Comparison of ENCODE assay signal across 28 mouse cellular contexts in the genomic region with DNA sequence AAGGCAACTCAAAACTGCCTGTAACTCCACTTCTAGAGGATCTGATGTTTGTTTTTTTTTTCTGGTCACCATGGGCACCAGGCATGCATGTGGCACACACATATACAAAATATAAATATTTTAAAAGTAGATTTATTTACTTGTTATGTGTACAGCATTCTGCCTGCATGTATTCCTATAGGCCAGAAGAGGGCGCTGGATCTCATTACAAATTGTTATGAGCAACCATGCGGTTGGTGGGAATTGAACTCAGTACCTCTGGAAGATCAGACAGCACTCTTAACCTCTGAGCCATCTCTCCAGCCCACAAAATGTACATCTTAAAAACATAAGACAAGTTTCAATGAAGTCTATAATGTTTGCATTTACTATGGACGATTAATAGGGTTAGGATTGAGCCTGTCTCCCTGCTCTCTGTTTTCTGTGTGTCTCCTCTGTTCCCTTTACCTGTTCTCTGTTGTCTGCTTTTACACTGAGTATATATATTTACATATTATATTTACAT. TPM values are rescaled to one million over a fixed set of nuclear protein-coding genes. Genes with fewer than 3 reads are reported as not detected.
A peak's percentile ranks its signal among the peaks of the same experiment; 100 is the strongest.
DNase-seq lines count a peak whose midpoint lies in the region; ATAC-seq and TF ChIP-seq lines count a peak whose summit lies in the region.
"Had no signal": no experiment of that assay in that cellular context is flagged by ENCODE, and none has a peak within 500 bp of the region (broad histone marks: within the 10 kb centered on the region; RNA-seq: fewer than 3 reads in every experiment).

No protein-coding gene starts in this region.

- no peaks in the 10 kb centered on the region for H3K27me3 ChIP-seq in forebrain, postnatal 0 days (ENCODE audit: insufficient read depth, low read length)
- H3K27me3 ChIP-seq in forebrain, embryonic 10.5 days (ENCODE audit: poor library complexity, severe bottlenecking): peaks cover 11% of the 10 kb centered on the region
- H3K27me3 ChIP-seq in midbrain, postnatal 0 days (ENCODE audit: insufficient read depth, low read length): no peaks in the 10 kb centered on the region
- H3K27me3 ChIP-seq in midbrain, embryonic 10.5 days (ENCODE audit: low read depth, poor library complexity, severe bottlenecking): peaks cover 11% of the 10 kb centered on the region
- no peaks in the 10 kb centered on the region for H3K27me3 ChIP-seq in stomach, postnatal 0 days (ENCODE audit: control insufficient read depth, insufficient read depth, low read length)
- H3K27me3 ChIP-seq: megakaryocyte, embryonic 14.5 days; stomach, embryonic 15.5 days had no signal

- no peaks in the 10 kb centered on the region for H3K9me3 ChIP-seq in forebrain, postnatal 0 days (ENCODE audit: low read length)
- H3K9me3 ChIP-seq in forebrain, embryonic 10.5 days: no peaks in the 10 kb centered on the region
- no peaks in the 10 kb centered on the region for H3K9me3 ChIP-seq in midbrain, postnatal 0 days (ENCODE audit: low read length)
- no peaks in the 10 kb centered on the region for H3K9me3 ChIP-seq in midbrain, embryonic 10.5 days (replicated peaks)
- no peaks in the 10 kb centered on the region for H3K9me3 ChIP-seq in stomach, postnatal 0 days (ENCODE audit: control insufficient read depth, low read length)
- H3K9me3 ChIP-seq: forebrain, embryonic 12.5 days; hindbrain, embryonic 12.5 days; neural tube, embryonic 13.5 days; stomach, embryonic 15.5 days had no signal

- no peaks in the 10 kb centered on the region for H3K36me3 ChIP-seq in forebrain, postnatal 0 days (ENCODE audit: insufficient read depth)
- H3K36me3 ChIP-seq in forebrain, embryonic 10.5 days (replicated peaks): no peaks in the 10 kb centered on the region
- no peaks in the 10 kb centered on the region for H3K36me3 ChIP-seq in midbrain, postnatal 0 days (ENCODE audit: insufficient read depth, low read length)
- no peaks in the 10 kb centered on the region for H3K36me3 ChIP-seq in midbrain, embryonic 10.5 days
- H3K36me3 ChIP-seq in stomach, postnatal 0 days (ENCODE audit: control insufficient read depth, insufficient read depth, low read length): no peaks in the 10 kb centered on the region
- H3K36me3 ChIP-seq: forebrain, embryonic 12.5 days; hindbrain, embryonic 12.5 days; neural tube, embryonic 13.5 days; stomach, embryonic 15.5 days had no signal

- no peaks in the 10 kb centered on the region for H3K4me1 ChIP-seq in forebrain, postnatal 0 days (ENCODE audit: insufficient read depth)
- peaks cover 4% of the 10 kb centered on the region for H3K4me1 ChIP-seq in forebrain, embryonic 10.5 days
- peaks cover 2% of the 10 kb centered on the region; the same call in 1 of the 2 replicates for H3K4me1 ChIP-seq in midbrain, postnatal 0 days (ENCODE audit: insufficient read depth, low read length)
- H3K4me1 ChIP-seq in midbrain, embryonic 10.5 days: peaks cover 4% of the 10 kb centered on the region
- peaks cover 2% of the 10 kb centered on the region; the same call in 1 of the 2 replicates for H3K4me1 ChIP-seq in stomach, postnatal 0 days (replicated peaks; ENCODE audit: control insufficient read depth, insufficient read depth)

- H3K27ac ChIP-seq in forebrain, postnatal 0 days (ENCODE audit: low read depth, low read length): no peak overlapping the region
- H3K27ac ChIP-seq in forebrain, embryonic 10.5 days: no peak overlapping the region
- no peak overlapping the region for H3K27ac ChIP-seq in layer of hippocampus, adult 2 months
- no peak overlapping the region for H3K27ac ChIP-seq in midbrain, postnatal 0 days (ENCODE audit: low read depth, low read length)
- no peak overlapping the region for H3K27ac ChIP-seq in midbrain, embryonic 10.5 days (replicated peaks)
- no peak overlapping the region for H3K27ac ChIP-seq in stomach, postnatal 0 days (replicated peaks)
- H3K27ac ChIP-seq: forebrain, embryonic 12.5 days; hindbrain, embryonic 12.5 days; neural tube, embryonic 13.5 days; stomach, embryonic 15.5 days had no signal

- DNase-seq in forebrain, postnatal 0 days: no peak
- DNase-seq in forebrain, embryonic 10.5 days (ENCODE audit: extremely low spot score, low spot score): no peak
- DNase-seq in layer of hippocampus, adult 2 months (ENCODE audit: low spot score in 2 of 2): no peak
- no peak for DNase-seq in layer of hippocampus, adult 8-10 months (ENCODE audit: low spot score in 2 of 2)
- DNase-seq in midbrain, postnatal 0 days (ENCODE audit: low spot score): no peak
- no peak for DNase-seq in midbrain, embryonic 10.5 days (ENCODE audit: low spot score)
- no peak for DNase-seq in stomach, postnatal 0 days (ENCODE audit: low spot score)
- DNase-seq in right cerebral cortex, postnatal 14 days: no peak
- DNase-seq: adrenal gland, adult 2 months; cerebellum, adult 11-12 months; cerebellum, postnatal 10 days; heart, postnatal 10 days; kidney, adult 8-10 months; kidney, postnatal 25 days; lung, postnatal 36 days; midbrain, embryonic 14.5 days; right cerebral cortex, postnatal 4 days; thymus, adult 18-20 months; thymus, postnatal 36 days had no signal

- WGBS in forebrain, postnatal 0 days: 63% methylated on average over 3 of the region's 3 CpGs
- WGBS in forebrain, embryonic 10.5 days: 60% methylated on average over 3 of the region's 3 CpGs
- 66% methylated on average over 3 of the region's 3 CpGs for WGBS in midbrain, postnatal 0 days
- WGBS in midbrain, embryonic 10.5 days: 63% methylated on average over 3 of the region's 3 CpGs
- 67% methylated on average over 3 of the region's 3 CpGs for WGBS in stomach, postnatal 0 days

- TF ChIP-seq EP300 in stomach, postnatal 0 days (optimal IDR thresholded peaks at IDR 0.05): no peak

- ATAC-seq in forebrain, postnatal 0 days: no peak
- ATAC-seq in midbrain, postnatal 0 days (ENCODE audit: low FRiP score): no peak
- ATAC-seq in stomach, postnatal 0 days (ENCODE audit: low FRiP score, low TSS enrichment): no peak
- ATAC-seq: CD4-positive, CD25-positive, alpha-beta regulatory T cell, adult 4 months; inflammation-experienced regulatory T-cells, adult 6 months had no signal

- H3K4me2 ChIP-seq in forebrain, postnatal 0 days (ENCODE audit: low read depth): no peak overlapping the region
- no peak overlapping the region for H3K4me2 ChIP-seq in midbrain, postnatal 0 days (ENCODE audit: low read depth, low read length, poor library complexity, severe bottlenecking)
- no peak overlapping the region for H3K4me2 ChIP-seq in stomach, postnatal 0 days (replicated peaks; ENCODE audit: low read depth)
- H3K4me2 ChIP-seq: forebrain, embryonic 12.5 days; heart, embryonic 11.5 days; hindbrain, embryonic 12.5 days; neural tube, embryonic 13.5 days; stomach, embryonic 15.5 days had no signal

- TF ChIP-seq CTCF in forebrain, postnatal 0 days (IDR thresholded peaks at IDR 0.05; ENCODE audit: low read depth): 0 out of 2 replicates have a peak, but pooled peaks have one; percentile 11
- peak; percentile 66 for TF ChIP-seq CTCF in layer of hippocampus, adult 2 months (conservative IDR thresholded peaks at IDR 0.05)
- peak; percentile 45 for TF ChIP-seq CTCF in midbrain, postnatal 0 days (IDR thresholded peaks at IDR 0.05)
- TF ChIP-seq CTCF in stomach, postnatal 0 days (IDR thresholded peaks at IDR 0.05; ENCODE audit: low read depth): peak; percentile 46

- H3K4me3 ChIP-seq in forebrain, postnatal 0 days (ENCODE audit: low read depth, low read length): no peak overlapping the region
- H3K4me3 ChIP-seq in forebrain, embryonic 10.5 days: no peak overlapping the region
- no peak overlapping the region for H3K4me3 ChIP-seq in layer of hippocampus, adult 2 months
- no peak overlapping the region for H3K4me3 ChIP-seq in midbrain, postnatal 0 days (ENCODE audit: low read depth, low read length)
- H3K4me3 ChIP-seq in midbrain, embryonic 10.5 days: no peak overlapping the region
- no peak overlapping the region for H3K4me3 ChIP-seq in stomach, postnatal 0 days (ENCODE audit: low read depth, low read length)
- H3K4me3 ChIP-seq: forebrain, embryonic 12.5 days; hindbrain, embryonic 12.5 days; megakaryocyte, embryonic 14.5 days; myocyte; neural tube, embryonic 13.5 days; stomach, embryonic 15.5 days had no signal

- no peak overlapping the region for H3K9ac ChIP-seq in forebrain, postnatal 0 days
- no peak overlapping the region for H3K9ac ChIP-seq in midbrain, postnatal 0 days (replicated peaks; ENCODE audit: low read length, poor library complexity, severe bottlenecking)
- no peak overlapping the region for H3K9ac ChIP-seq in stomach, postnatal 0 days (ENCODE audit: low read length)
- H3K9ac ChIP-seq: forebrain, embryonic 12.5 days; hindbrain, embryonic 12.5 days; neural tube, embryonic 13.5 days; stomach, embryonic 15.5 days had no signal

RNA-seq across cellular contexts. Expression of a gene that starts 15.5 kb away (rescaled TPM):
- 53.2 and 55.7 TPM in 2 replicates for total RNA-seq in forebrain, postnatal 0 days (2014; rRNA removed)
- 20.8 and 21.0 TPM in 2 replicates for polyA plus RNA-seq in forebrain, postnatal 0 days (2015; fragmentation: Nextera tagmentation; extraction: Ambion mirVana)
- 41.9 and 42.0 TPM in 2 replicates for polyA plus RNA-seq in forebrain, embryonic 10.5 days (2016; fragmentation: Nextera tagmentation; extraction: Ambion mirVana)
- total RNA-seq in layer of hippocampus, adult 2 months (2021): 100 to 1,000 TPM; 220 to 231 TPM
- total RNA-seq in layer of hippocampus, adult 8-10 months (2022): 100 to 1,000 TPM; 242 to 284 (median 250) TPM
- total RNA-seq in midbrain, postnatal 0 days (2014; rRNA removed): 48.1 and 64.3 TPM in 2 replicates
- 21.6 and 25.1 TPM in 2 replicates for polyA plus RNA-seq in midbrain, postnatal 0 days (2015; fragmentation: Nextera tagmentation; extraction: Ambion mirVana)
- polyA plus RNA-seq in midbrain, embryonic 10.5 days (2016; fragmentation: Nextera tagmentation; extraction: Ambion mirVana): 41.9 and 44.9 TPM in 2 replicates
- 418 and 496 TPM in 2 replicates for polyA plus RNA-seq in stomach, postnatal 0 days (2015; fragmentation: Nextera tagmentation; extraction: Ambion mirVana)

Comparison
In these comparisons a context has a peak if more than half of its experiments do, and no peak if none do; other contexts are left out.
1. CTCF ChIP-seq: peak in every context shown above with its lines; median percentile 66 in layer of hippocampus, adult 2 months; 46 in stomach, postnatal 0 days; 45 in midbrain, postnatal 0 days; 11 in forebrain, postnatal 0 days.